Mouse (Mus musculus) urinary bladder, postnatal 4 days (tissue): Measurements from ENCODE around the gene Rpl32.
"Not testable (repeated sequence)": the region's sequence is repeated elsewhere in the genome, so short reads cannot be mapped to it uniquely, and the experiment has no call there.

Experiments used
- DNase-seq, 2 experiments: peaks; one replicate each; pipeline ENCODE4 v3.0.0; 2021 to 2022; ENCODE audit warnings: low spot score in 2 of 2

The Rpl32 gene

DNA sequence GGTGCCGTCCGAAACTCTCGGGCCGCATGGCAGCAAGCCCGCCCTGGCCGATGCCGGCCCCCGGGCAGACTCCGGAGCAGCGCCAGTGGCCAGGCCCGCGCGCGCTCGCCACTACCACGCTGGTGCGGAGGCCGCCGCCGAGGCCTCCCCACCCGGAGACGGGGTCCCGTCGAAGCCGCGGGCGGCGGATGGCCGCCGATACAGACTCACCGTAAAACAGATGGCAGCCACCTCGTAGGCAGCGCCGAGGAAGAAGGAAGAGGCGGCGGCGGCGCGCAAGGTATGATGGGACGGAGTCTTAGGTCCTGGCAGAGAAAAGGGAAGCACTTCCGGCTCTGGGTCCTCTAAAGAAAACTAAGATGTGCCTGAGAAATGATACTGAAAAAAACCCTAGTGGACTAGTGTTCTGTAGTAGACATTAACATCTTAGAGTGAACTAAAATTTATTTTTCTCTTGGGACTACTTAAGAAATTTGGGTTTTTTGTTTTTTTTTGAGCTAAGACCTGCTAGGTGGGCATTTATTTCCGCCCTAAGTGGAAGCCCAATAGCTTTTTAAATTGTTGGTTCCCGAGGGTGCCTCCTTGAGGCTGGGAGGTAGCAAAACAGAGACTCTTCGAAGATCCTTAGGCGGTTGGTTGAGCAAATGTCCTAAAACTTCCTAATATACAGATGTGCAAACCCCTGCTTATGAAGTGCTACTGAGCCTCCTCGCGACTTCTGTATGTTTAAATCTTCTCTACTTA lies at the start of gene Rpl32:
Rpl32 (minus strand) TSS at position 260 of the 744 bp plus-strand sequence.
- peak; percentile 80 to 84 for DNase-seq

DNA sequence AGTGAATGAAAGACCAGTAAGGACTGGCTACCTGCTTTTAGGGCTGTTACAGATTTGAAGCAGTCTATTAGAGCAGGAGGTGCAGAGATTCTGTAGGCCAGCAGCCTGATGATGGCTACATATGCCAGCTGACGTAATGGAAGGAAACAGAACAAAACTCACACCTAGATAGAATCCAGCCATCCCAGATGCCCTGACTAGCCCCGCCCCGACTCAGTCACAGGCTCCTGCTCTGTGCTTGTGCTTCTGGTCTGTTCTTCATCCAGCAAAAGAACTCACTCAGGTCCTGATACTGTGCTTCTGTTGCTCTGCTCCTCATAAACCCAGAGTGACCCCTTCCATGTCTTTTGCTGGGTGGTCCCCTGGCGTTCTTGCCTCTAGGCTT lies 47.8 kb upstream of the Rpl32 start:
- no peak for DNase-seq

DNA sequence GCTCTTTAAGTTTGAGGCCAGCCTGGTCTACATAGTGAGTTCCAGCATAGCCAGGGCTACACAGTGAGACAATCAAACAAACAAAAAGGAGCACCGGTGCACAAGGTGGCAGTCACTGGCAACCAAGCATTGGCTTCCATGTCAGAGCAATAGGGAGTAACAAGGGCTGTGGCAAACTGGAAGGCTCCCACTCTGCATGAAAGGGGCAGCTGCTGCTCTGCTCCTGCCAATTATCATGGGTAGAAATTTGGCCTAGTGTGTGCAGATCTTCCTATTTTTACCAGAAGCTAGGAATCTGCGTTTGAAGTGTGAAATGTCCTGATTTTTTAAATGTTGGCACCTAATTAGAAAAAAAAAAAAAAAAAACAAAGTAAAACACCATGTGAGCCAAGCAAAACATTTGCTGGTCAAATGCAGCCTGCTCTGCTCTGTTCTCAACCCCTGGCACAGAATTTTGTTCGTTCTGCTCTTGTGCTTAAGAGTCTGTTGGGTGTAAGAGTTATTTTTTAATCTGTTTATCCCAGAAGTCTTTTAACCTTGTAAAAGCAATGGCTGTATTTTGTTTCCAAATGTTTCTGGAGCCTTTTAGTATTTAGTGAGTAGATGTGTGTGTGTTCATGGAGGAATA lies 47.3 kb upstream of the Rpl32 start:
- no peak for DNase-seq

DNA sequence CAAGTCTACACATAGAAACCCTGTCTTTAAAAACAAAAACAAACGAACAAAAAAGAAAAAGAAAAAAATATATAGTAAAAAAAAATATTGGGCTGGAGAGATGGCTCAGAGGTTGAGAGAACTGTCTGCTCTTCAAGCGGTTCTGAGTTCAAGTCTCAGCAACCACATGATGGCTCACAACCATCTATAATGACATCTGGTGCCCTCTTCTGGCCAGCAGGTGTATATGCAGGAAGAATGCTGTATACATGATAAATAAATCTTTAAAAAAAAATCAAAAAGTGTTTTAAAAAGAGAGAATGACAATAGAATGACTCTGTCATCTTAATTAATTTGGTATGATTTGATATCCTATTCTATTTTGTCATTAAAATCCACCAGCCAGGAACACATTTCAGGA lies 45.9 kb upstream of the Rpl32 start:
- no peak for DNase-seq

DNA sequence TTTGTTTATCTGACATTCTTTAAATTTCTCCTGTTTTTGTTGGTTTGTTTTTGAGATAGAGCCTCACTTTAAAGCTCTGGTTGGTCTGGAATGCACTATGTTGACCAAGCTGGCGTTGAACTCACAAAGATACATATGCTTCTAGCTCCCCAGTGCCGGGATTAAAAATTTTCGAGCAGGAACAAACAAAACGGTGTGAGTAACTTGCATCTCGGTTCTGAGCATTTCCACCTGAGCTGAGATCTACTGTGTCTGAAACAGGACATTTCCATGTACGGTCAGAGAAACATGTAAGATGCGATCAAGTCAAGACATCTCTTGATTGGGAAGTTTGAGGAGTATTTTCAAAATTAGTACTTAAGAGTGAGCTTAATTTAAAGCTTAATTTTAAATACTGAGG lies 45.4 kb upstream of the Rpl32 start:
- DNase-seq, result no peak

DNA sequence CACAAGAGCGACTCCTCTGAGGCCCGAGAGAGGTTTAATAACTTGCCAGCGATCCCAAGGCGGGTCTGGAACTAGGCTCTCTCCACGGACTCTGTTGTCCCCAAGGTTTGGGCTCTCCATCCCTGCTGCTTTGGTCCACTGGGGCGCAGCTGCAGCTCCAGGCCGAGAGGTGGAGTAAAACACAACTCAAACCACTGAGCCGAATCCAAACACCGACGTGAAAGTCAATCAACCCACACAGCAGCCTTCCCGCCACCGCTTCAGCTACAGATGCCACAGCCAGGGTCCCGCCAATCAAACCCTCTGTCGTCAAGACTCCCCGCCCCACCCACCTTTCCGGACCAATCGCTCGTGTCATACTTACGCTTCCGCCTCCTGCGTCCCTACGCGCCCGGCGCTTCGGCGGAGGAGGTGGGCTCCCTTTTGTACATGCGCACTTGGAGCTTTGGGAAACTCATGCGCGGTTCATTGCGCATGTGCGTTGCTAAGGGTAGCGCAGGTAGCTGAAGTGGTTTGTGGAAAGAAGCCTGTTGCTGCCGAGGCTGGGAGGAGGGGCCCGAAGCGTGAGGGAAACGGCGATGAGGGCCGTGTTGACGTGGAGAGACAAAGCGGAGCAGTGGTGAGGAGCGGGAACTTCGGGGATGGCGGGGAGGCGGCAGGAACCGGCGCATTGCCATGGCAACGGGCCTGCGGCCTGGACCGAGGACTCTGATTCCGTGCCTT lies 44.7 kb upstream of the Rpl32 start, which contains the start of the genes Mbd4 and Ift122:
Mbd4 (minus strand) TSS at position 281 of the 723 bp plus-strand sequence.
Ift122 (plus strand) TSS at position 380 of the 723 bp plus-strand sequence.
- DNase-seq, result peak; percentile 98

DNA sequence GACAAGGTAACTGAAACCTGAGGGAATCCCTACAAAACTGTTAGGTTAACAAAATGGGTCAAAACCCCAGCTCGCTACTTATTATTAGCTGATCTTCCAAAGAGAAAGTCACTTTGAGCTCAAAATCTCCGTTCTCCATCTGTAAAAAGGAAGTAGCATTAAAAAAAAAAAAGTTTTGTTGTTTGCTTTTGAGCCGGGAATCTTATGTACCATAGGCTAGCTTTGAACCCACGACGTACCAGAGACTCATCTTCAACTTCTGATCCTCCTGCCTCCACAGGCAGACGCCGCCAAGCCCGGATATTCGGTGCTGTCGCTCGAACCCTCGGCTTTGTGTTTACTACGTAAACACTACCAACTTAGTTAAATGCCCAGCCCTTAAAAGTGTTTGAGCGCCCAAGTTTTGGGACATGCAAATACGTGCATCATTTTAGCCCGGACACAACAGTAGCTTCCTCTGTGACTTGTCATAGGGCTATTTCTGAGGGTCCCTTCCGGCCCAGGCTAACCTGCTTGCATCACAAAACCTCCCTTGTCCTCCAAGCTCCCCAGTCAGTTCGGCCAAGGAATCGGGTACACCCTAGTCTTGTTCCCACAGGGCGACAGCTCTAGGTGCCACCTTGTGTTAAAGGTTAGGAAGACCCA lies 44.0 kb upstream of the Rpl32 start:
- DNase-seq, result no peak

DNA sequence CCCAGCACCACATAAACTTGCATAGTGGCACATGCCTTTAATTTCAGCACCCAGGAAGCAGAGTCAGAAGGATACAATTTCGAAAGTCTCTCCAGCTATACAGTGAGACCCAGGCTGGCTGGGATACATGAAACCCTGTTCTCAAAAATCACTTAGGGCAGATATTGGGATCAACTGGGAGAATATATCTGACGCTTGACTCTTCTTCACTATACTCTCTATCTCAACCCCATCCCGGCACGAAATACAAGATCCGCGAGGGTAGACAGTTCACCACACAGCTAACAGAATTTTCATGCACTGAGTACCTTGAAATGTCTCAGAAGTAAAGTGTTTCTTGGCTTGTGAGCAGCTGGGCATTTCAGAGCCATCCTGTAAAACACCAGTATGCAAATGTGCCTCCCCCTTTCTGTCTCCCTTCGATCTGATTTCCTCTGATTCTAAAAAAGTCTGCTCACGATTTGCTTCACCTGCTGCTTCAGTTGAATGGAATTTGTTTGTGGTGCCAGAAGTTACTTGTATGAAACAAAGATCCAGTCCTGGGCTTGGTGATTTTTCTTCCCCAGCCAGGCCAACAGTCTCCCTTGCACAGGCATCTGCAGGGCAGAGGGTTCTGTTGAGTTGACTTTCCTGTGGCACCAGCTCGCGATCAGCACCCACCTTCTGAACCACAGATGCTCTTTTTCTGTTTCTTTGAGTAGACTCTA lies 40.2 kb upstream of the Rpl32 start:
- DNase-seq, result no peak

DNA sequence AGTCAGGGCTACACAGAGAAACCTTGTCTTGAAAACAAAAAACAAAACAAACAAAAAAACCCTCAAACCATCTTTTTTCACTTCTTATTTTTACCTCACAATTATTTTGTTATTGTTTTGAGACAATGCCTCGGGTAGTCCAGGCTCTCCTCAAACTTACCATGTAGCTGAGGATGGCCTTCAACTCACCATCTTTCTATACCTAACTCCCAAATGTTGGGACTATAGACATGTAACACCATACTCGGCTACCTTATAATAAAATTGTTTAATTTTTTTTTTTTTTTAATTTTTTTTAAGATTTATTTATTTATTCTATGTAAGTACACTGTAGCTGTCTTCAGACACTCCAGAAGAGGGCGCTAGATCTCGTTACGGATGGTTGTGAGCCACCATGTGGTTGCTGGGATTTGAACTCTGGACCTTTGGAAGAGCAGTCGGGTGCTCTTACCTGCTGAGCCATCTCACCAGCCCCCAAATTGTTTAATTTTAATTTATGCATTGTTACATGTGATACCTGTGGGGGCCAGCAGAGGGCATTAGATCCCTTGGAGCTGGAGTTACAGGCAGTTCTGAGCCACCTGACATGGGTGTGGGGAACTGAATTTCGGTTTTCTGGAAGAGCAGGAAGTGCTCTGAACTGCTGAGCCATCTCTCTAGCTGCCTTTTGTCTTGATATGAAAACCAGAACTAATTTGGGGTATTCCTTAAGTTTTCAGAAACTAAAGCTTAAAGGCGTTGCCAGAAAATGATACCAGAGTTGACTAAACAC lies 38.3 kb upstream of the Rpl32 start:
- peak in 1 of 2 experiments; percentile 71 for DNase-seq

DNA sequence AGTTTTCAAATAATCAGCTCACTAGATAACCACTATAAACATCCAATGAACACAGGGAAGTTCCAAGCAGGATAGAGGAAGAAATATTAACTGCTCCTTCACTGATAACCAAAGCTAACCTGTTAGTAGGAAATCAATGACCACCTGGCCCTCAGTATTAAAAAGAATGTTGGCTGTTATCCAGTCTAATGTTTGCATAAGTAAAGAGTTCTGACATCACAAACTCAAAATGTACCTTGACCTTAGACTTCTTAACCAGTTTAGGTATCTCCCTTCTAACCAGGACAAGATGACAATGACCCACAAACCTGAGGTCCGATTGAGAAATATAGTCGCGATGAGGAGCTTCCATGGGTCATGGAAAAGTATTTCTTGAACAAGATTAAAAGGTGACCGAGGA lies 36.5 kb upstream of the Rpl32 start:
- no peak for DNase-seq

DNA sequence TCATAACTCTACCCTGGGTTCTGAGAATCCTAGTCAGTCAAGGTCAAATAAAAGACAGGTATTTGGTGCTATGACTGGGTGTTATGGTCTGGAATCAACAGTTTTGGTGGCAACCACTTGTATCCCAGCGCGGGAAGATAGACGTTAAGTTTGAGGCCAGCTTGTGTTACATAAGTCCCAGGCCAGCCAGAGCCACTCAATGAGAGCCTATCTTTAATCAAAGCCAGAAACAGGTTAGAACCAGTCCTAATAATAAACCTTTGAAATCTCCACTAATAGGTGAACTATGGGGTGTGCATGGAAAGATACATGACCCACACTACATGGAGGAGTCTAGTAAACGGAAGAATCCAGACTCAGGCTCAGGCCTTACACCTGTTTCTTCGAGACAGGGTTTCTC lies 30.2 kb upstream of the Rpl32 start:
- no peak for DNase-seq

DNA sequence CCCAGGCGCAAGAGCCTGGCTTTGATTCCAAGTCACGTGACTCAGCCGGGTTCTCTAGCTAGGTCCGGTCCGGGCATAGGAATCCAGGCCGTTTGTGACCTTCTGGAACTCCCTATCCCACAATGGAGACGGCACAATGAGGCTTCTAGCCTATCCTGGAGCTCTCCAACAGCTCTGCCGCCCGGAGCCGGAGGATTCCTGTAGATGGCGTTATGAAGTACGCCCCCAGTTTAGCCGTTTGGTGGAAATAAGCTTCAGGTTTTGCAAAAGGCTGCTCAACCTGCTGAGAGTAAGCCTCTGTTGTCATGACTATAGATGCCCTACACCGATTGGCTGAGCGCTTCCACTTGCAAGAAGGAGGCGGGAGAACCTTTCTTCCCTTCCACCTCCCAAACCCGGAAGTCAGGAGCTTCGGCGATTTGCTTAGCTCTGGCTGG lies 29.6 kb upstream of the Rpl32 start, which contains the start of gene Efcab12:
Efcab12 (minus strand) TSS at position 252 of the 437 bp plus-strand sequence.
- DNase-seq, result peak; percentile 45 to 68

DNA sequence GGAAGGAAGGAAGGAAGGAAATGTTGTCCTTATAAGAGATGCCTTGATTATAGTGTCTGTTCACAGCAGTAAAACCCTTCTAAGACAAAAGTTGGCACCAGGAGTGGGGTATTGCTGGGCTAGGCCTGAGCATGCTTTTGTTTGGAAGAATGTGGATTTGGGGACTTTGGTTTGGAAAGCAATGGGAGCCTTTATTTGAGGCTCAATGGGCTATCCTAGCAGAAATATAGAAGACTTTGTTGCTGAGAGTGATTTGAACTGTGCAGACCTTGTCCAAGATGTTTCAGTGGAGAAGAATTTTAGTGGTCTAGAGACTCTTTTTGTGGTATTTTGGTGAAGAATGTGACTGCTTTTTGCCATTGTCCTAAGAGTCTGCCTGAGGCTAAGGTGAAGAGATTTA lies 25.3 kb upstream of the Rpl32 start:
- DNase-seq, result no peak

DNA sequence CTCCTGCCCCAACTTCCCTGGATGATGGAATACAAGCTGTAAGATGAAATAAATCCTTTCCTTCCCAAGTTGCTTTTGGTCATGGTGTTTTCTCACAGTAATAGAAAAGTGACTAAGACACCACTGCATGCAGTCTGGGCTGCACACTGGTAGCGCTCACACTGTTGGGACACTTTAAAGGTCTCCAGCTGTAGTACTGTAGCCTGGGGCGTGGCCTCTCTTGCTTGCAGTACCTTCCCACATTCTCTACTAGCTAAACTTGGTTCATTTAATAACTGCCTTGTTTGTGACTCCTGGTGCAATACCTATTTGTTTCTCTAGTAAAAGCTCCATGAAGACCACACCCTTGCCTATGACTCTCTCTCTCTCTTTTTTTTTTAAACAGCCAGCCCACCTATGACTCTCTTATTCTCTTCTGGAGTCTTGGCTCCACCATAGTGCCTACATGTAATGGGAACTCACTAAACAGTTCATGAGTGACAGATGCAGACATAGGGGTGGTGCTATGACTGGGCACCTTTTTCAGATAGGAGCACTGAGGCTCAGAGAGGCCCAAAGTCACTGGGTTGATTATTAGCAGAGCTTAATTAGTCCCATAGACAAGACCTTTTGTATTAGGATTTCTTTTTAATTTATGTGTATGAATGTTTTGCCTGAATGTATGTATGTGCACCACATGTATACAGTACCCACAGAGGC lies 23.8 kb upstream of the Rpl32 start:
- no peak for DNase-seq

DNA sequence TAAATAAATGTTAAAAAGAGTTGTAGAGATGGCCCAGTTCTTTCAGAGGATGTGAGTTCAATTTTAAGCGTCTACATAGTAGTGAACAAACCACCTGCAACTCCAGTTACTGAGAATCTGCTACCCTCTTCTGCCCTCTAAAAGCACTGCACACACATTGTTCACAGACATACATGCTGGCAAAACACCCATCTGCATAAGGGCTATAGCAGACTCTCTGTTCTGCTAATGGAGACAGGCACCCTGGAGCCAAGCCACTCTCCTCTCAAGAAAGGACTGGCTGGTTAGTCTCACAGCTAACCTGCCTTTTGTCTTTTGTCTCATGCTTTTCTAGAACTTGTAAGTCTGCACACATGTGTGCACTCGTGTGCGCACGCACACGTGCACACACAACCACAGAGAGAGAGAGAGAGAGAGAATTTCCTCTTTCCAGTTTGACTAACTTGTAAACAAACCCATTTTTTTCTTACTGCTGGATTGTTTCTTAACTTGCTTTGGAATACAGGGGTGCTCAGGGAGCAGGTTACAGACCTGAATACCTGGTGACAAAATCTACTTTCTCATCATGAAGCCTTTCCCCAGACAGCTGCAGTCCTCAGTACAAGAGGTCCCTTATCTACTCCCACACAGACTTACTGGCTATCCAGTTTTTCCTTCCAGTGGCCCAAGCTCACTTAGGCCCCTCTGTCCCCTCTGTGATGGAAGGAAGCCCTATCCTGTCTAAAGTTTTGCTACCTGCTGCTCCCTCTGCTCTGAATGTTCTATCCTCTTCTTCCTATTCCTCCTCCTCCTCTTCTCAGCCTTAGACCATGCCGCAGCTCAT lies 22.4 kb upstream of the Rpl32 start:
- DNase-seq, result no peak

DNA sequence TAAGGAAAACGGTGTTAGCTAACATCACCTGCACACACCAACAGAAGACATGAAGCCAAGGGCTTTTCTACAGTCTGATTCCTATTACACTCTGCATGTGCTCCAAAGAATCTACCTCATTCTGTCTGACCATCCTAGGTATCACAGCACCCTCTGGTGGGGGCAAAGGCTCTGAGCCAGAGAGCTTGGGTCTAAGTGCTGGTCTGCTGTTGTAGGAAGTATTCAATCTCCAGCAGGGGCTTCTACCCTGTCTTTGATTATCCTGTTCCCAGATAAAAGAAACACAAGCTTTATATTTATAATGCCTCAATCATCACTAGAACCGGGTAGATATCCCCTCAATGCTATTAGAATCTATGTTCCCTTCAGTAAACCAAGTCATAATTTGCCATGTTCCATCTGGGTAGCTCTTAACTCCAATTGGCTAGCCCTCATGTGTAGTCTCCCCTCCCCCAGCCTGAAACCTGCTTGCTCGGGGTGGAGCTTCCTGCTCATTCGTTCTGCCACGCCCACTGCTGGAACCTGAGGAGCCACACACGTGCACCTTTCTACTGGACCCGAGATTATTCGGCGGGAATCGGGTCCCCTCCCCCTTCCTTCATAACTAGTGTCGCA lies 15.4 kb upstream of the Rpl32 start:
- not testable (repeated sequence) for DNase-seq

DNA sequence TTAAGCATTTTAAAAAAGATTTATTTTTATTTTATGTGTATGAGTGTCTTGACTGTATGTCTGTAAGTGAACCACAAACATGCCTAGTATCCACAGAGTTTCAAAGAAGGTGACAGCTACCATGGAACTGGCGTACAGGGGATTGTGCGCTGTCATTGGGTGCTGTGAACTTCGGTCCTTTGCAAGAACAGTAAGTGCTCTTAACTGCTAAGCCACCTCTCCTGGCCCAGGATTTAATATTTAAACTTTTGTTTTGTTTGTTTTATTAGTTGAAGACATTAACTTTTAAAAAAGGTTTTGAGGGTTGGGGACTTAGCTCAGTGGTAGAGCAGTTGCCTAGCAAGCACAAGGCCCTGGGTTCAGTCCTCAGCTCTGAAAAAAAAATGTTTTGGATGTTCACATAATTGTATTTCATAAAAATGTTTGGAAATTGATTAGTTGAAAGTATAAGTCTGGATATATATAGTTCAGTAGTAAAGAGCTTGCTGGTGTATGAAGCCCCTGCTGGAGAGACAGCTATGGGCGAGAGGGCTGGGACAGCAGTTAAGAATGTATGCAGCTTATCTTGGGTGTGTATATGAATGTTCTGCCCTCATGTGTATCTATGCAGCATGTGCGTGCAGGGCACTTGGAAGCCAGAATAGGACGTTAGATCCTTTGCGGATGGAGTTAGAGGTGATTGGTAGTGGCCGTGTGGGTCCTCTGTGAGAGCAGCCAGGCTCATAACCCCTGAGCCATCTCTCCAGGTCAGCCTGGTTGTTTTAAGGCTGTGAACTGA lies 12.9 kb upstream of the Rpl32 start:
- DNase-seq, result no peak

DNA sequence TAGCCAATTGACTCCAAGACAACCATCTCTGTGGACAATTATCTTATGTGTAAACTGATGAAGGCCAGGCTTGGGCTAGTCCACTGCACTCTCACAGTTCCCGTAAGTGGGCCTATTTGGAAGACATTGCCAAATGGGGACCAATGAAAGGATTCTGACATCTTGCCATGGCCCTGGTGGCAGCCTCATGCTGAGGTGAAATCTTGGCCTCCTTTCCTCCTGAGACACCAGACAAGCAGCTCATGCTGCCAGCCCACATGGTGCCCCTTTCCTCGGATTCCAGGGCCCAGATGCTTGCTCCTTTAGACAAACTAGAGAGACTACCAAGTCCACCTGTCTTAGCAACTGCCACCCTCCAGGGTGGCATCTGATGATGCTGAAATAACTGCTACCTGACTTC lies 9.6 kb upstream of the Rpl32 start:
- no peak for DNase-seq
